Mouse (Mus musculus) bone marrow, adult 2 months (tissue): Measurements from ENCODE around the gene Ethe1. TPM values are rescaled to one million over a fixed set of nuclear protein-coding genes. Genes with fewer than 3 reads are reported as not detected.
A peak's percentile ranks its signal among the peaks of the same experiment; 100 is the strongest.

Experiments used
- H3K27ac ChIP-seq: fragments of 200-500 bp; 2 replicates; pipeline ENCODE4 v1.5.1; 2012; ENCODE audit warnings: low read depth, mild to moderate bottlenecking, control low read depth, inconsistent platforms, low read length; ENCODE audit not compliant: control insufficient read depth, poor library complexity, insufficient read depth
- H3K4me1 ChIP-seq: fragments of 200-500 bp; 2 replicates; pipeline ENCODE4 v1.6.1; 2011; ENCODE audit warnings: low read length; ENCODE audit not compliant: control insufficient read depth, insufficient read depth
- H3K4me3 ChIP-seq: fragments of 200-500 bp; replicated peaks from 2 replicates; pipeline ENCODE3; 2011; ENCODE audit warnings: mild to moderate bottlenecking, low read depth, low read length, control low read depth; ENCODE audit not compliant: control insufficient read depth
- CTCF ChIP-seq: fragments of 200-500 bp; IDR thresholded peaks from 2 replicates; pipeline ENCODE4 v1.5.1; 2011; ENCODE audit warnings: low read length, control low read depth; ENCODE audit not compliant: control insufficient read depth, insufficient read depth
- POLR2A ChIP-seq: fragments of 200-500 bp; IDR thresholded peaks from 2 replicates; pipeline ENCODE4 v1.6.1; 2011; ENCODE audit warnings: low read depth, mild to moderate bottlenecking, control low read depth, low read length, borderline replicate concordance; ENCODE audit not compliant: control insufficient read depth
- WGBS: fragments of 180-500 bp; shearing (Covaris S2); methylation state at CpG from one replicate; pipeline ENCODE4 v1.1.7; 2018; 5-methylcytosine and 5-hydroxymethylcytosine counted together
- polyA plus RNA-seq: library from polyadenylated mRNA; stranded (reverse); fragments of >200 nt; gene quantifications from 2 replicates; pipeline ENCODE4 v1.2.4, GENCODE M21; 2011; ENCODE audit warnings: low replicate concordance; ENCODE audit not compliant: missing spikeins, insufficient read depth, insufficient read length

The Ethe1 gene
- polyA plus RNA-seq, 1 experiment, result 25.9 TPM

DNA sequence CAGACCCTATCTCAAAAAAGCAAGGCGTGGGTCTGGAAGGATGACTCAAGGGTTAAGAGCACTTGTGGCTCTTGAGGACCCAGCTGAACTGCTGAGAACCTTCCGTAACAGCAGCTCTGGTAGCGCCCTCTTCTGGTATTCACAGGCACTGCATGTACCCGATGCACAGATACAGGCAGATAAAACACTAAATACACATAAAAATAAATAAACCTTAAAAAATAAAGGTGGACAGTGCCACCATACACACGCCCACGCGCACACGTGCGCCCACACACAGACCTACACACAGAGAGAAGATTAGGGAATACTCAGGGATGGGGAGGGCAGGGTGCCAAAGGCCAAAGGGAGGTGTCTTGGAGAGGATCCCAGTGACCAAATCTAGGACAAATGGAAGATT, 55.1 kb downstream of the Ethe1 start:
- TF ChIP-seq CTCF, result peak; percentile 88
- TF ChIP-seq POLR2A, result no peak
- no peak overlapping the region for H3K27ac ChIP-seq
- WGBS, result 9% methylated on average over 9 of the region's 9 CpGs
- no peak overlapping the region for H3K4me3 ChIP-seq
- H3K4me1 ChIP-seq, result peaks cover 5% of the 10 kb centered on the region; the same call in 1 of the 2 replicates

DNA sequence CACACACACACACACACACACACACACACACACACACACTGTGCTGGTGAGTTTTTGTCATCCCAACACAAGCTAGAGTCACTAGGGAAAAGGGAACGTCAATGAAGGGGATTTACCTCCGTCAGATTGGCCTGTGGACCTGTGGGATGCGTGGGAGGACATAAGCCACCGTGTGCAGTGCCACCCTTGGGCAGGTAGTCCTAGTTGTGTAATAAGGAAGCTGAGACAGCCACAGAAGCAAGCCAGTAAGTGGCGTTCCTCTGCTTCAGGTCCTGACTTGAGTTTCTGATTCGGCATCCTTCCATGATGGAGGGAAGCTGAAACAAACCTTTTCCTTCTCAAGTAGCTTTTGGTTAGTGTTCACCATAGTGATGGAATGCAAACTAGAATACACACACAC, 57.1 kb downstream of the Ethe1 start:
- no peak overlapping the region for H3K4me3 ChIP-seq
- peaks cover 2% of the 10 kb centered on the region; the same call in 1 of the 2 replicates for H3K4me1 ChIP-seq
- TF ChIP-seq POLR2A, result no peak
- no peak overlapping the region for H3K27ac ChIP-seq
- WGBS, result 57% methylated on average over 6 of the region's 6 CpGs

DNA sequence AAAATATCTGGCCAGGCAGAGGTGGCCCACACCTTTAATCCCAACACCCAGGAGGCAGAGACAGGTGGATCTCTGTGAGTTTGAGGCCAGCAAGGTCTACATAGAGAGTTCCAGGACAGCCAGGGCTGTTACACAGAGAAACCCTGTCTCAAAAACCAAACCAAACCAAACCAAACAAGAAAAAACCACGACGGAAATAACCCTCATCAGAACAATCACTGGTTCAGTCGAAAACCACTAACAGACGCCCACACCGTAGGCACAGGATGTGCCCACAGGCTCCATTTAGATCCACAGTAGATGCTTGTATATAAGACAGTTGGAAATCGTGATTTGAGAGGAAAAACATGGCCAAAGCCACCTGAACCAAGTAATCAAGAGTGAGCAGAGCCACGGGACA, 57.7 kb downstream of the Ethe1 start:
- WGBS, result 9% methylated on average over 7 of the region's 7 CpGs
- H3K4me3 ChIP-seq, result no peak overlapping the region
- H3K27ac ChIP-seq, result no peak overlapping the region
- H3K4me1 ChIP-seq, result peaks cover 2% of the 10 kb centered on the region; the same call in 1 of the 2 replicates
- TF ChIP-seq POLR2A (no peak), CTCF (no peak)

DNA sequence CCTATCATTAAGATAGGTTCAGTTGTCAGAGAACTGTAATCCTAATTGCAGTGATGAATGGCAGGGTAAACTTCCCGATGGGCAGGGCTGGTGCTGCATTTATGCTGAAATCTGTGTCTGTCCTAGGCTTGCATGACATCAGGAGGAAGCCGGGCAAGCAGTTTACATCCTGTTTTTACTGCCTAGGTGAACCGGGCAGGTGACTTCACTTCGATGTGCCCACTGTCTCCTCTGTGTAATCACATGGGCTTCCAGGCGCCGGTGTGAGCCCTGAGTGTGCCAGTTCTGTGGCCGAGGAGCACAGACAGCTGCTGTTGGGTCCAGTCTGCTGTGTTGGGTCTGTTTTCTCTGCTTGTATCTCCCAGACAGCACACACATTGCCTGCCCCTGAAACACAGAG, 59.1 kb downstream of the Ethe1 start:
- TF ChIP-seq POLR2A (no peak), CTCF (no peak)
- H3K27ac ChIP-seq, result no peak overlapping the region
- H3K4me1 ChIP-seq, result peaks cover 2% of the 10 kb centered on the region; the same call in 1 of the 2 replicates
- no peak overlapping the region for H3K4me3 ChIP-seq
- 39% methylated on average over 7 of the region's 7 CpGs for WGBS

DNA sequence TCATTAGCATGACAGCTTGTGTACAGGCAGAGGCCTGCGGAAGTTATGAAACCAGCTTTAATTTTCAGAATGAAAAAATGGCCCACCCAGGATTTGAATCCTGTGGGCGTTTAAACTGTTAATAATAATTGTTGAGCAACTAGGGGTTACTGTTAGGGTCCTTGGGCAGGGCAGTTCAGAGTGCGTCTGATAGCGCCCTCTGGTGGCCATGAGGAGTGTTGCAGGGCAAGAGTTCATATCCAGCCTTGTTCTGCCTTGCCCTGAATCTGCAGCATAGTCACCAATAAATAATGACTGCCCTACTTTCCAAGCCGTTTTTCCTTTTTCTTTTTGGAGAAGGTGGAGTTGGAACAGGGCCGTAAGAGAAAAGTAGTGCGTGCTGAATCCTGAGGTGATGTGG, 66.3 kb downstream of the Ethe1 start:
- Histone ChIP-seq H3K27ac (no peak overlapping the region), H3K4me1 (no peaks in the 10 kb centered on the region), H3K4me3 (no peak overlapping the region)
- TF ChIP-seq CTCF, result peak; percentile 96
- TF ChIP-seq POLR2A, result no peak
- 20% methylated on average over 7 of the region's 7 CpGs for WGBS

Other genes starting within 250 kb of the Ethe1 start
- gene Lypd5, start 238.3 kb upstream of the Ethe1 start, polyA plus RNA-seq, result not detected in 2 replicates
- gene Kcnn4, start 217.3 kb upstream of the Ethe1 start, polyA plus RNA-seq, result 118 and 180 TPM in 2 replicates
- 32.3 and 59.7 TPM in 2 replicates for gene Smg9, start 187.9 kb upstream of the Ethe1 start, polyA plus RNA-seq
- not detected in 2 replicates for gene Irgc1, start 135.2 kb upstream of the Ethe1 start, polyA plus RNA-seq
- gene Plaur, start 125.1 kb upstream of the Ethe1 start, polyA plus RNA-seq, result 31.6 and 85.4 TPM in 2 replicates
- gene Cadm4, start 105.5 kb upstream of the Ethe1 start, polyA plus RNA-seq, result 1.4 TPM in 1 of 2 replicates, not detected in the other
- gene Zfp428, start 80.5 kb upstream of the Ethe1 start, polyA plus RNA-seq, result 2.5 and 3.1 TPM in 2 replicates
- not detected in 2 replicates for gene AC161166.1, start 75.1 kb upstream of the Ethe1 start, polyA plus RNA-seq
- 2.9 and 3.4 TPM in 2 replicates for gene Irgq, start 56.9 kb upstream of the Ethe1 start, polyA plus RNA-seq
- gene Pinlyp, start 41.4 kb upstream of the Ethe1 start, polyA plus RNA-seq, result not detected in 2 replicates
- 67.2 and 129 TPM in 2 replicates for gene Xrcc1, start 41.3 kb upstream of the Ethe1 start, polyA plus RNA-seq
- not detected in 2 replicates for gene Zfp575, start 98 bp downstream of the Ethe1 start, polyA plus RNA-seq
- gene Phldb3, start 23.2 kb downstream of the Ethe1 start, polyA plus RNA-seq, result 7.2 and 8.2 TPM in 2 replicates
- not detected in 2 replicates for gene Lypd3, start 49.0 kb downstream of the Ethe1 start, polyA plus RNA-seq
- not detected in 2 replicates for gene Tex101, start 89.1 kb downstream of the Ethe1 start, polyA plus RNA-seq
- gene BC049730, start 121.7 kb downstream of the Ethe1 start, polyA plus RNA-seq, result not detected in 2 replicates
- 35.1 and 41.6 TPM in 2 replicates for gene Gm4763, start 139.4 kb downstream of the Ethe1 start, polyA plus RNA-seq
- 44.1 and 111 TPM in 2 replicates for gene Cd177, start 172.8 kb downstream of the Ethe1 start, polyA plus RNA-seq
- 14.8 TPM in 1 of 2 replicates, not detected in the other for gene Ceacam10, start 189.7 kb downstream of the Ethe1 start, polyA plus RNA-seq